Comparison of ENCODE assay signal across 31 mouse cellular contexts in the genomic region with DNA sequence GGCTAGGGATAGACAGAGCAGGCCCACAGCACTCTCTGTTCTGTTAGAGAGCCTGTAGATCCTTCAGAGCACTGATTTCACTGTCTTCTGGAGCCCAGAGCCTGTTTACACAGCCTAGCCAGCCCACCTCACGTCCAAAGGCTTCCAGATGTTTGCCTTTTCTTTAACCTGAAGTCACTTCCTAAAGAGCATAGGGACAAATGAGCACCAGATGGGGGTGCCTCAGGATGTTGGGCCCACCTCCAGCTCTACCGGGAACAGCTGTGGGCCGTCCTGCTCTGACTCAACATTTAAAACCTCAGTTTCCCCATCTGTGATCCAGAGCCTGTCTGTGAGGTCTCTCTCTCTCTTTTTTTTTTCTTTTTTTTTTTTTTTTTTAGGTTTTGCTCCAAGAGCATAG. TPM values are rescaled to one million over a fixed set of nuclear protein-coding genes. Genes with fewer than 3 reads are reported as not detected.
DNase-seq lines count a peak whose midpoint lies in the region; ATAC-seq and TF ChIP-seq lines count a peak whose summit lies in the region.
"Had no signal": no experiment of that assay in that cellular context is flagged by ENCODE, and none has a peak within 500 bp of the region (broad histone marks: within the 10 kb centered on the region; RNA-seq: fewer than 3 reads in every experiment).

No protein-coding gene starts in this region.

- TF ChIP-seq POLR2A in cerebellum, adult 2 months (IDR thresholded peaks at IDR 0.05; ENCODE audit: borderline replicate concordance, insufficient read depth, low read length) = no peak

- peak overlapping the region; percentile 25; the same call in 1 of the 2 replicates for H3K27ac ChIP-seq in embryonic facial prominence, embryonic 10.5 days (replicated peaks)
- H3K27ac ChIP-seq in embryonic facial prominence, embryonic 15.5 days (replicated peaks) = peak overlapping the region; percentile 48; the same call in 1 of the 2 replicates
- peak overlapping the region; percentile 48; the same call in 1 of the 2 replicates for H3K27ac ChIP-seq in limb, embryonic 13.5 days
- H3K27ac ChIP-seq in cerebellum, adult 2 months (ENCODE audit: insufficient read depth, low read length) = no peak overlapping the region
- H3K27ac ChIP-seq: forebrain, embryonic 10.5 days; forebrain, embryonic 15.5 days; heart, embryonic 10.5 days; heart, embryonic 15.5 days; hindbrain, postnatal 0 days; intestine, embryonic 15.5 days; lung, embryonic 15.5 days; neural tube, embryonic 12.5 days; stomach, embryonic 15.5 days had no signal

- peaks cover 25% of the 10 kb centered on the region for H3K4me1 ChIP-seq in embryonic facial prominence, embryonic 10.5 days
- H3K4me1 ChIP-seq in embryonic facial prominence, embryonic 15.5 days = peaks cover 15% of the 10 kb centered on the region
- H3K4me1 ChIP-seq in limb, embryonic 13.5 days = peaks cover 11% of the 10 kb centered on the region
- H3K4me1 ChIP-seq in cerebellum, adult 2 months (ENCODE audit: control insufficient read depth, insufficient read depth, low read length) = no peaks in the 10 kb centered on the region
- H3K4me1 ChIP-seq: forebrain, embryonic 15.5 days; heart, embryonic 10.5 days; heart, embryonic 15.5 days; intestine, embryonic 15.5 days; lung, embryonic 15.5 days; neural tube, embryonic 12.5 days; stomach, embryonic 15.5 days had no signal

- TF ChIP-seq CTCF in cerebellum, adult 2 months (IDR thresholded peaks at IDR 0.05; ENCODE audit: borderline replicate concordance, insufficient read depth, low read depth, low read length) = no peak

- no peak overlapping the region for H3K4me2 ChIP-seq in embryonic facial prominence, embryonic 15.5 days (replicated peaks)
- 0 out of 2 replicates have a peak overlapping the region, but pooled peaks have one; percentile 3 for H3K4me2 ChIP-seq in limb, embryonic 13.5 days (replicated peaks)
- H3K4me2 ChIP-seq: forebrain, embryonic 15.5 days; heart, embryonic 15.5 days; intestine, embryonic 15.5 days; liver, embryonic 11.5 days; lung, embryonic 15.5 days; midbrain, embryonic 11.5 days; neural tube, embryonic 12.5 days; stomach, embryonic 15.5 days had no signal

- H3K27me3 ChIP-seq in embryonic facial prominence, embryonic 10.5 days (replicated peaks; ENCODE audit: low read depth, poor library complexity, severe bottlenecking) = no peaks in the 10 kb centered on the region
- no peaks in the 10 kb centered on the region for H3K27me3 ChIP-seq in embryonic facial prominence, embryonic 15.5 days
- H3K27me3 ChIP-seq in limb, embryonic 13.5 days = no peaks in the 10 kb centered on the region
- H3K27me3 ChIP-seq in cerebellum, adult 2 months (ENCODE audit: control insufficient read depth, insufficient read depth, low read length) = no peaks in the 10 kb centered on the region
- H3K27me3 ChIP-seq: forebrain, embryonic 15.5 days; heart, embryonic 15.5 days; intestine, embryonic 15.5 days; lung, embryonic 15.5 days; neural tube, embryonic 12.5 days; stomach, embryonic 15.5 days had no signal

- H3K9me3 ChIP-seq in embryonic facial prominence, embryonic 10.5 days = no peaks in the 10 kb centered on the region
- H3K9me3 ChIP-seq in embryonic facial prominence, embryonic 15.5 days (replicated peaks) = no peaks in the 10 kb centered on the region
- H3K9me3 ChIP-seq in limb, embryonic 13.5 days = no peaks in the 10 kb centered on the region
- H3K9me3 ChIP-seq: forebrain, embryonic 10.5 days; forebrain, embryonic 15.5 days; heart, embryonic 10.5 days; heart, embryonic 15.5 days; intestine, embryonic 15.5 days; lung, embryonic 15.5 days; neural tube, embryonic 12.5 days; stomach, embryonic 15.5 days had no signal

- WGBS in embryonic facial prominence, embryonic 10.5 days = 42% methylated on average over 3 of the region's 3 CpGs
- 25% methylated on average over 3 of the region's 3 CpGs for WGBS in embryonic facial prominence, embryonic 15.5 days
- 22% methylated on average over 3 of the region's 3 CpGs for WGBS in limb, embryonic 13.5 days
- WGBS in cerebellum, adult 2 months = 72% methylated on average over 3 of the region's 3 CpGs

- H3K4me3 ChIP-seq in embryonic facial prominence, embryonic 10.5 days = no peak overlapping the region
- no peak overlapping the region for H3K4me3 ChIP-seq in embryonic facial prominence, embryonic 15.5 days (replicated peaks)
- no peak overlapping the region for H3K4me3 ChIP-seq in limb, embryonic 13.5 days
- no peak overlapping the region for H3K4me3 ChIP-seq in cerebellum, adult 2 months (replicated peaks; ENCODE audit: insufficient read depth, low read depth, low read length)
- H3K4me3 ChIP-seq: forebrain, embryonic 10.5 days; forebrain, embryonic 15.5 days; heart, embryonic 10.5 days; heart, embryonic 15.5 days; intestine, embryonic 15.5 days; lung, embryonic 15.5 days; neural tube, embryonic 12.5 days; stomach, embryonic 15.5 days had no signal

- ATAC-seq in embryonic facial prominence, embryonic 15.5 days (ENCODE audit: insufficient number of reproducible peaks, low FRiP score, low TSS enrichment, low read depth) = peak; percentile 51; the same call in 1 of the 2 replicates
- ATAC-seq in limb, embryonic 13.5 days (ENCODE audit: low FRiP score, low read depth) = peak; percentile 62
- ATAC-seq: forebrain, embryonic 15.5 days; hindbrain, postnatal 0 days; intestine, embryonic 15.5 days; midbrain, embryonic 16.5 days had no signal

- DNase-seq in NIH3T3 (ENCODE audit: low read depth) = peak; percentile 23
- DNase-seq in embryonic facial prominence, embryonic 10.5 days (ENCODE audit: low spot score) = peak; percentile 68
- no peak for DNase-seq in spleen, postnatal 4 days (ENCODE audit: low spot score in 2 of 2)
- DNase-seq in spleen, postnatal 36 days (ENCODE audit: low spot score in 2 of 2) = no peak
- DNase-seq in gastrocnemius, adult 18-20 months (ENCODE audit: low spot score) = no peak
- DNase-seq in cerebellum, adult 2 months = no peak
- DNase-seq: adrenal gland, postnatal 14 days; cerebellum, adult 11 months; cerebellum, adult 9-11 months; gastrocnemius, postnatal 10 days; kidney, adult 2 months; kidney, postnatal 14 days; layer of hippocampus, adult 9-11 months; right cerebral cortex, postnatal 4 days; thymus, postnatal 25 days had no signal

- H3K9ac ChIP-seq in embryonic facial prominence, embryonic 15.5 days = no peak overlapping the region
- H3K9ac ChIP-seq in limb, embryonic 13.5 days = no peak overlapping the region
- H3K9ac ChIP-seq: forebrain, embryonic 15.5 days; heart, embryonic 15.5 days; intestine, embryonic 15.5 days; lung, embryonic 15.5 days; neural tube, embryonic 12.5 days; stomach, embryonic 15.5 days had no signal

- no peaks in the 10 kb centered on the region for H3K36me3 ChIP-seq in embryonic facial prominence, embryonic 10.5 days (replicated peaks)
- peaks cover 45% of the 10 kb centered on the region for H3K36me3 ChIP-seq in embryonic facial prominence, embryonic 15.5 days
- peaks cover 17% of the 10 kb centered on the region; the same call in 1 of the 2 replicates for H3K36me3 ChIP-seq in limb, embryonic 13.5 days
- H3K36me3 ChIP-seq: forebrain, embryonic 10.5 days; forebrain, embryonic 15.5 days; heart, embryonic 10.5 days; heart, embryonic 15.5 days; intestine, embryonic 15.5 days; neural tube, embryonic 12.5 days; stomach, embryonic 15.5 days had no signal

RNA-seq across cellular contexts. Expression of a gene that starts 18.6 kb away (rescaled TPM):
- 2.4 and 3.9 TPM in 2 replicates for polyA plus RNA-seq in embryonic facial prominence, embryonic 10.5 days (2016; fragmentation: Nextera tagmentation; extraction: Ambion mirVana)
- polyA plus RNA-seq in embryonic facial prominence, embryonic 15.5 days (2015; fragmentation: Nextera tagmentation; extraction: Ambion mirVana) = 289 and 312 TPM in 2 replicates
- polyA plus RNA-seq in limb, embryonic 13.5 days (2015; fragmentation: Nextera tagmentation; extraction: Ambion mirVana) = 49.7 and 53.8 TPM in 2 replicates
- 10 to 100 TPM; 14.1 to 15.7 TPM for total RNA-seq in gastrocnemius, adult 18-20 months (2021)
- 7.5 and 8.1 TPM in 2 replicates for polyA plus RNA-seq in cerebellum, adult 2 months (2012; rRNA removed)
- total RNA-seq: megakaryocyte progenitor cell, adult 5-6 weeks; MEL had no signal

RNA-seq across cellular contexts. Expression of a gene that starts 40.1 kb away (rescaled TPM):
- polyA plus RNA-seq in embryonic facial prominence, embryonic 10.5 days (2016; fragmentation: Nextera tagmentation; extraction: Ambion mirVana) = 5.7 and 5.9 TPM in 2 replicates
- polyA plus RNA-seq in embryonic facial prominence, embryonic 15.5 days (2015; fragmentation: Nextera tagmentation; extraction: Ambion mirVana) = 7.8 and 9.0 TPM in 2 replicates
- 8.4 and 9.0 TPM in 2 replicates for polyA plus RNA-seq in limb, embryonic 13.5 days (2015; fragmentation: Nextera tagmentation; extraction: Ambion mirVana)
- total RNA-seq in gastrocnemius, adult 18-20 months (2021) = 1 to 10 TPM; 1.4 to 1.8 TPM
- 78.7 and 99.2 TPM in 2 replicates for polyA plus RNA-seq in cerebellum, adult 2 months (2012; rRNA removed)

Comparison
In these comparisons a context has a peak if more than half of its experiments do, and no peak if none do; other contexts are left out.
1. DNase-seq: peak in NIH3T3 (single experiment) and embryonic facial prominence, embryonic 10.5 days (single experiment); none in spleen, postnatal 4 days (0 of 2), spleen, postnatal 36 days (0 of 2), gastrocnemius, adult 18-20 months (single experiment) and cerebellum, adult 2 months (0 of 2).